10 mouse cellular contexts compared by ENCODE assay signal in the genomic region with DNA sequence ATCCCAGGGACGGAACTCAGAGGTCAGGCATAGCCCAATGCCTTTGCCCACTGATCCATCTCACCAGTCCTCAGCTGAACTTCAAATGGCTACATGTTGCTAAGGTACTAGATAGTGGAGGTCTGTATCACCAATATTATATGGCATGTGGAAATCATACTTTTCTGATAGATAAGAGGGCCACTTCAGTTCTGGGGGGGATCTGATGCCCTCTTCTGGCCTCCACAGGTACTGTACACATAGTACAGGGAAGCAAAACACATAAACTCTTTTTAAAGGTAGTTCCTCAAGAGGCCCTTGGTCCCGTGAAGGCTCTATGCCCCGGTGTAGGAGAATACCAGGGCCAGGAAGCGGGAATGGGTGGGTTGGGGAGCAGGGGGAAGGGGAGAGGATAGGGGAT. TPM values are rescaled to one million over a fixed set of nuclear protein-coding genes. Genes with fewer than 3 reads are reported as not detected.
DNase-seq lines count a peak whose midpoint lies in the region; ATAC-seq and TF ChIP-seq lines count a peak whose summit lies in the region.
"Had no signal": no experiment of that assay in that cellular context is flagged by ENCODE, and none has a peak within 500 bp of the region (broad histone marks: within the 10 kb centered on the region; RNA-seq: fewer than 3 reads in every experiment).

No protein-coding gene starts in this region.

- no peaks in the 10 kb centered on the region; the same call in 1 of the 2 replicates for H3K4me1 ChIP-seq in lung, embryonic 14.5 days (ENCODE audit: insufficient read depth)
- H3K4me1 ChIP-seq in limb, embryonic 10.5 days = peaks cover 19% of the 10 kb centered on the region
- H3K4me1 ChIP-seq in forebrain, embryonic 16.5 days (replicated peaks; ENCODE audit: control insufficient read depth, insufficient read depth, low read length) = peaks cover 12% of the 10 kb centered on the region
- H3K4me1 ChIP-seq in midbrain, embryonic 10.5 days = peaks cover 22% of the 10 kb centered on the region

- H3K36me3 ChIP-seq in lung, embryonic 14.5 days (ENCODE audit: insufficient read depth) = no peaks in the 10 kb centered on the region
- peaks cover 1% of the 10 kb centered on the region for H3K36me3 ChIP-seq in limb, embryonic 10.5 days
- no peaks in the 10 kb centered on the region for H3K36me3 ChIP-seq in forebrain, embryonic 16.5 days (ENCODE audit: control insufficient read depth, insufficient read depth)
- H3K36me3 ChIP-seq in midbrain, embryonic 10.5 days = peaks cover 2% of the 10 kb centered on the region
- H3K36me3 ChIP-seq: midbrain, embryonic 13.5 days had no signal

- DNase-seq in lung, embryonic 14.5 days = no peak
- no peak for DNase-seq in lung, adult 18-20 months
- DNase-seq in MEL-GATA-1-ER (ENCODE audit: extremely low read depth, low read depth) = peak; percentile 52
- DNase-seq in limb, embryonic 10.5 days (ENCODE audit: low spot score) = peak; percentile 30
- peak; percentile 40 for DNase-seq in thymus, postnatal 0 days (ENCODE audit: low spot score)
- no peak for DNase-seq in midbrain, embryonic 10.5 days (ENCODE audit: low spot score)
- DNase-seq: heart, postnatal 14 days; layer of hippocampus, postnatal 36 days had no signal

- no peak overlapping the region for H3K4me3 ChIP-seq in lung, embryonic 14.5 days (ENCODE audit: low read depth, low read length)
- H3K4me3 ChIP-seq in limb, embryonic 10.5 days = no peak overlapping the region
- no peak overlapping the region for H3K4me3 ChIP-seq in forebrain, embryonic 16.5 days (replicated peaks; ENCODE audit: low read length)
- H3K4me3 ChIP-seq in midbrain, embryonic 10.5 days = no peak overlapping the region
- H3K4me3 ChIP-seq: midbrain, embryonic 13.5 days had no signal

- no peak overlapping the region for H3K9ac ChIP-seq in lung, embryonic 14.5 days
- H3K9ac ChIP-seq in forebrain, embryonic 16.5 days (replicated peaks; ENCODE audit: low read depth, low read length) = no peak overlapping the region
- H3K9ac ChIP-seq: midbrain, embryonic 13.5 days had no signal

- 64% methylated on average over 4 of the region's 4 CpGs for WGBS in lung, embryonic 14.5 days
- WGBS in limb, embryonic 10.5 days = 80% methylated on average over 4 of the region's 4 CpGs
- 72% methylated on average over 4 of the region's 4 CpGs for WGBS in forebrain, embryonic 16.5 days
- 80% methylated on average over 4 of the region's 4 CpGs for WGBS in midbrain, embryonic 10.5 days

- H3K27me3 ChIP-seq in lung, embryonic 14.5 days (ENCODE audit: insufficient read depth, low read length) = no peaks in the 10 kb centered on the region
- H3K27me3 ChIP-seq in limb, embryonic 10.5 days (ENCODE audit: low read depth, poor library complexity, severe bottlenecking) = no peaks in the 10 kb centered on the region
- no peaks in the 10 kb centered on the region for H3K27me3 ChIP-seq in forebrain, embryonic 16.5 days (replicated peaks; ENCODE audit: control insufficient read depth, insufficient read depth, low read length)
- H3K27me3 ChIP-seq in midbrain, embryonic 10.5 days (ENCODE audit: low read depth, poor library complexity, severe bottlenecking) = no peaks in the 10 kb centered on the region
- H3K27me3 ChIP-seq: midbrain, embryonic 13.5 days had no signal

- H3K9me3 ChIP-seq in lung, embryonic 14.5 days (ENCODE audit: low read depth, low read length) = no peaks in the 10 kb centered on the region
- H3K9me3 ChIP-seq in limb, embryonic 10.5 days (replicated peaks) = no peaks in the 10 kb centered on the region
- no peaks in the 10 kb centered on the region for H3K9me3 ChIP-seq in forebrain, embryonic 16.5 days (ENCODE audit: control insufficient read depth, low read length)
- no peaks in the 10 kb centered on the region for H3K9me3 ChIP-seq in midbrain, embryonic 10.5 days (replicated peaks)
- H3K9me3 ChIP-seq: midbrain, embryonic 13.5 days had no signal

- no peak overlapping the region for H3K4me2 ChIP-seq in lung, embryonic 14.5 days
- no peak overlapping the region for H3K4me2 ChIP-seq in forebrain, embryonic 16.5 days (ENCODE audit: low read length)
- H3K4me2 ChIP-seq: midbrain, embryonic 13.5 days had no signal

- ATAC-seq in lung, embryonic 14.5 days (ENCODE audit: insufficient read depth) = no peak
- no peak for ATAC-seq in forebrain, embryonic 16.5 days
- ATAC-seq: midbrain, embryonic 13.5 days had no signal

- peak; percentile 29 for TF ChIP-seq CTCF in lung, embryonic 14.5 days (IDR thresholded peaks at IDR 0.05; ENCODE audit: low read depth)

- no peak overlapping the region for H3K27ac ChIP-seq in lung, embryonic 14.5 days (ENCODE audit: low read depth)
- no peak overlapping the region for H3K27ac ChIP-seq in limb, embryonic 10.5 days
- no peak overlapping the region for H3K27ac ChIP-seq in forebrain, embryonic 16.5 days (ENCODE audit: low read length)
- no peak overlapping the region for H3K27ac ChIP-seq in midbrain, embryonic 10.5 days (replicated peaks)
- H3K27ac ChIP-seq: midbrain, embryonic 13.5 days had no signal

RNA-seq across cellular contexts. Expression of a gene that starts 2.1 kb away (rescaled TPM):
- 205 and 208 TPM in 2 replicates for polyA plus RNA-seq in lung, embryonic 14.5 days (2014; fragmentation: Nextera tagmentation; extraction: Ambion mirVana)
- polyA plus RNA-seq in limb, embryonic 10.5 days (2016; fragmentation: Nextera tagmentation; extraction: Ambion mirVana) = 201 and 210 TPM in 2 replicates
- 153 and 155 TPM in 2 replicates for polyA plus RNA-seq in thymus, postnatal 0 days (2015; fragmentation: Nextera tagmentation; extraction: Ambion mirVana)
- polyA plus RNA-seq in forebrain, embryonic 16.5 days (2015; fragmentation: Nextera tagmentation; extraction: Ambion mirVana) = 155 and 159 TPM in 2 replicates
- polyA plus RNA-seq in midbrain, embryonic 10.5 days (2016; fragmentation: Nextera tagmentation; extraction: Ambion mirVana) = 208 and 222 TPM in 2 replicates

RNA-seq across cellular contexts. Expression of a gene that starts 30.0 kb away (rescaled TPM):
- 70.1 and 71.6 TPM in 2 replicates for polyA plus RNA-seq in lung, embryonic 14.5 days (2014; fragmentation: Nextera tagmentation; extraction: Ambion mirVana)
- 36.0 and 39.0 TPM in 2 replicates for polyA plus RNA-seq in limb, embryonic 10.5 days (2016; fragmentation: Nextera tagmentation; extraction: Ambion mirVana)
- 70.9 and 76.0 TPM in 2 replicates for polyA plus RNA-seq in thymus, postnatal 0 days (2015; fragmentation: Nextera tagmentation; extraction: Ambion mirVana)
- polyA plus RNA-seq in forebrain, embryonic 16.5 days (2015; fragmentation: Nextera tagmentation; extraction: Ambion mirVana) = 14.0 and 16.3 TPM in 2 replicates
- polyA plus RNA-seq in midbrain, embryonic 10.5 days (2016; fragmentation: Nextera tagmentation; extraction: Ambion mirVana) = 51.4 and 56.5 TPM in 2 replicates

RNA-seq across cellular contexts. Expression of a gene that starts 31.7 kb away (rescaled TPM):
- polyA plus RNA-seq in lung, embryonic 14.5 days (2014; fragmentation: Nextera tagmentation; extraction: Ambion mirVana) = 79.6 and 86.0 TPM in 2 replicates
- polyA plus RNA-seq in limb, embryonic 10.5 days (2016; fragmentation: Nextera tagmentation; extraction: Ambion mirVana) = 98.4 and 99.9 TPM in 2 replicates
- polyA plus RNA-seq in thymus, postnatal 0 days (2015; fragmentation: Nextera tagmentation; extraction: Ambion mirVana) = 105 and 107 TPM in 2 replicates
- 128 and 135 TPM in 2 replicates for polyA plus RNA-seq in forebrain, embryonic 16.5 days (2015; fragmentation: Nextera tagmentation; extraction: Ambion mirVana)
- polyA plus RNA-seq in midbrain, embryonic 10.5 days (2016; fragmentation: Nextera tagmentation; extraction: Ambion mirVana) = 97.0 and 101 TPM in 2 replicates

RNA-seq across cellular contexts. Expression of a gene that starts 41.6 kb away (rescaled TPM):
- 42.6 and 43.9 TPM in 2 replicates for polyA plus RNA-seq in lung, embryonic 14.5 days (2014; fragmentation: Nextera tagmentation; extraction: Ambion mirVana)
- polyA plus RNA-seq in limb, embryonic 10.5 days (2016; fragmentation: Nextera tagmentation; extraction: Ambion mirVana) = 31.3 and 31.5 TPM in 2 replicates
- 11.2 and 16.3 TPM in 2 replicates for polyA plus RNA-seq in thymus, postnatal 0 days (2015; fragmentation: Nextera tagmentation; extraction: Ambion mirVana)
- 12.0 and 13.0 TPM in 2 replicates for polyA plus RNA-seq in forebrain, embryonic 16.5 days (2015; fragmentation: Nextera tagmentation; extraction: Ambion mirVana)
- polyA plus RNA-seq in midbrain, embryonic 10.5 days (2016; fragmentation: Nextera tagmentation; extraction: Ambion mirVana) = 36.4 and 37.6 TPM in 2 replicates

Comparison
In these comparisons a context has a peak if more than half of its experiments do, and no peak if none do; other contexts are left out.
1. DNase-seq: peak in MEL-GATA-1-ER (single experiment), limb, embryonic 10.5 days (single experiment) and thymus, postnatal 0 days (single experiment); none in lung, embryonic 14.5 days (single experiment), lung, adult 18-20 months (0 of 2) and midbrain, embryonic 10.5 days (single experiment).